Mouse (Mus musculus): Measurements from ENCODE around the gene Purb.

Gene Purb

DNA sequence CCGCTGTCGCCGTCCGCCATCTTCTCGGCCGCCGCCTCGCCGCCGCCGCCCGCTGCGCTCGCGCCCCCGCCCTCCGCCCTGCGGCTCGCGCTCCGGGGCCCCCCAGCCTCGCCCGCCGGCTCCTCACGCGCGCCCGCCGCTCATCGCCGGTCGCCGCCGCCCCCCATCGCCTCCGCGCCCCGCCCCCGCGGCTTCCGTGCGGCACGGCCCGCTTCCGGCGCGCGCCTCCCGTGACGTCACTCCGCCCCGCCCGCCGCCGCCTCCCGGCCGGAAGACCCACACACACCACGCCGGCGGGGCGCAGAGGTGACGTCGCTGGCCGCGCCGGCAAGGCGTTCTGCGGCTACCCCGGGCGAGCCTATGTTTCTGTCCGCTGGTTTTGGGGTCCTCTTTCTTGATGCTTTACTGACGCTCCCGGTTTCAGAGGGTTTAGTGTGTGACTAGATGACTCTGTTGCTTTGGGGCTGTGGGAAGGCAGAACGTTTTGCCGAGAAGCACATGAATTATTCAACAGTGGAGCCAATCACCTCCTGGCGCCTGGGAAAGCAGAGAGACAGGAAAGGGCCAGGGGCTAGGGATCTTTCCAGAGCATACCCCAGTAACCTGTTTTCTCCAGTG lies at the start of gene Purb:
Gene Purb (minus strand): TSS at position 51 of the 618 bp plus-strand sequence.
- peak; percentile 92 to 97 for DNase-seq

DNA sequence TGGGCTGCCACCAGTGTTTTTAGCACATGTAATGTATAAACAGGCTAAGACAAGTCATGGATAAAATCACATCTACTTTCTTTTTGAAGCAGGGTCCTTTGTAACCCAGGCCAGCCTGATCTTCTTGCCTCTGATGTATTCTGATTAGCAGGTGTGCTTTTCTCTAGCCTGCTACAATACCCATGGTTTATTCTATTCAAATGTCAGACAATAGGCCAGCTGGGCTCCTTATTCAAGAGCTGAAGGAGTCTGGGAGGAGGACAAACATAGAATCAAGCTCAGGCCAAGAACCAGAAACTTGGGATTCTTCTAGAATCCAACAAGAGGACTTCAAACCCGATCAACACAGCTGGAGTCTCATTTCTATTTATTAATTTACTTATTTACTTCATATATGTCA lies 49.5 kb upstream of the Purb start:
- no peak for DNase-seq

DNA sequence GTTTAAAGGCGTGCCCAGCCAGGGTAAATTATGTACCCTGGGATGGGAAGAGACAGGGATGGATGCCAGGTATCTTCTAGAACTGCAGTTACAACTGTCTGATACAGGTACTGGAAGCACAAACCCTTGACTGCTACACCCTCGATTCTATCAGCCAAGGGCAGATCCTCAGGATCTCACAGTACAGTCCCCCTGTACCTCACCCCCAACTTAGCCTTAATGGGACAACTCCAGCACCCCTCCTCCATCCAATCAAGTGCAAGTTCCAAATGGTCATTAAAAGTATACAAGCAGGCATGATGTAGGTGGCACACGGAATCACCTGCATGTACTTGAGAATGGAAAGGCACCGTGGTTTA lies 49.1 kb upstream of the Purb start:
- DNase-seq: no peak

DNA sequence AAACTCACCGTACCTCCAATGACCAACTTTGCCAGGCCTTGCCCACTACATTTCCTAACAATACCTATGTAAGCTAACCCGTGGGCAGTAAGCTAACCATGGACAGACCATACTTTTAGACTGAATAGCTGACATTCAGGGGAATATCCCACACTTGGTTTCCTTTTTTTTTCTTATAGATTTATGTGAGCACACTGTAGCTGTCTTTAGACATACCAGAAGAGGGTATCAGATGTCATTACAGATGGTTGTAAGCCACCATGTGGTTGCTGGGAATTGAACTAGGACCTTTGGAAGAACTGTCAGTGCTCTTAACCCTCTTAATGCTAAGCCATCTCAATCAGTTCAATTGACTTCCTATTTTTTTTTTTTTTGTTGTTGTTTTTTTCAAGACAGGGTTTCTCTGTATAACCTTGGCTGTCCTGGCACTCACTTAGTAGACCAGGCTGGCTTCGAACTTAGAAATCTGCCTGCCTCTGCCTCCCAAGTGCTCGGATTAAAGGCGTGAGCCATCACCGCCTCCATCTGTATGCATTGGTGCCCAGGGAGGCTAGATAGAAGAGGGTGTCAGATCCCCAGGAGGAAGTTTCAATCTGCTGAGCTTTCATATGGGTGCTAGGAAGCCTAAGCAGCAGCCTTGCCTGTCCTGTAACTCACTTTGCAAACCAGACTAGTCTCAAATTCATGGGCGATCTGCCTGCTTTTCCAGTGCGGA lies 48.6 kb upstream of the Purb start:
- DNase-seq: no peak

DNA sequence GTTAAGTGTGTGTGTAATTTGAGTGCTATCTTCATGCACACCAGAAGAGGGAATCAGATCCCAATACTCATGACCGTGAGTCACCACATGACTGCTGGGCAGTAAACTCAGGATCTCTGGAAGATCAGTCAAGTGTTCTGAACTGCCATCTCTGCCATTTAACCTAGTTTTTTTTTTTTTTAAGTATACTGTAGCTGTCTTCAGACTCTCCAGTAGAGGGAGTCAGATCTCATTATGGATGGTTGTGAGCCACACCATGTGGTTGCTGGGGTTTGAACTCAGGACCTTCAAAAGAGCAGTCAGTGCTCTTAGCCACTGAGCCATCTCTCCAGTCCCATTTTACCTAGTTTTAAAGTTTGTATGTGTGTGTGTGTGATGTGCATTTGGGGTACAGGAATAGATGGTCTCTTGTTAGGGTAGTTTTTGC lies 48.0 kb upstream of the Purb start:
- no peak for DNase-seq

DNA sequence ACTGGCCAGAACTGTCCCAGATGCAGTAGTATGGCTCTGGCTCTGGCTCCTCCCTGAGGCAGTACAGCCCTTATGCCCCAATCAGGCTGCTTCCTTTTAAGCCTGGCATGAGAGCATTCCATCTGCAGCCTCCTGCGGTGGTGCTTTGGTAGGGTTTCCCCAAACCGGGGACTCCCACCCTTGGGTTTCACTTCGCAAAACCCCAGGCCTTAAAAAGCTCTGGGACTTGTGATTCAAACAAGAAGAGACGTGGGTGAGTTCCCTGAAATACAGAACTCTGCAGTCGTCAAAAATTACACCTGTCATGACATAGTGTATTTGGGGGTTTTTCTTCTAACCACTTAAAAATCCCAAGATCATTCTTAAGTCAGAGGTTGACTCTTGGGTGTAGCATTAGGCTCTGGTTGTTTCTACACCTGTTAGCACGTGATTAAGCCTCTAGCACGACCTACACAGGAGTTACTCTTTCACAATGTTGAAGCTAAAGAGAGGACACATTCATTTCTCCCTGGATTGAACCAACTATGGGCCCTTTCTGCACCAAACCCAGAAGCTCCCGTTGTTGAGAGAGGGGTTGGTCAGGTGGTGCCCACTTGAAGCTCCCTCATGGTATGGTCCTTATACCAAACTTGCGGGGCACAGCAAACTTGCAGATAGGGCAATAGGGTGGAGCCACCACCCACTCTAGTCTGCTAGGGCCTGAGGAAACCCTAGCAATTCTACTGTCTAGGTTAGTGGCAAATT lies 47.2 kb upstream of the Purb start:
- peak in 1 of 2 experiments; percentile 15 for DNase-seq

DNA sequence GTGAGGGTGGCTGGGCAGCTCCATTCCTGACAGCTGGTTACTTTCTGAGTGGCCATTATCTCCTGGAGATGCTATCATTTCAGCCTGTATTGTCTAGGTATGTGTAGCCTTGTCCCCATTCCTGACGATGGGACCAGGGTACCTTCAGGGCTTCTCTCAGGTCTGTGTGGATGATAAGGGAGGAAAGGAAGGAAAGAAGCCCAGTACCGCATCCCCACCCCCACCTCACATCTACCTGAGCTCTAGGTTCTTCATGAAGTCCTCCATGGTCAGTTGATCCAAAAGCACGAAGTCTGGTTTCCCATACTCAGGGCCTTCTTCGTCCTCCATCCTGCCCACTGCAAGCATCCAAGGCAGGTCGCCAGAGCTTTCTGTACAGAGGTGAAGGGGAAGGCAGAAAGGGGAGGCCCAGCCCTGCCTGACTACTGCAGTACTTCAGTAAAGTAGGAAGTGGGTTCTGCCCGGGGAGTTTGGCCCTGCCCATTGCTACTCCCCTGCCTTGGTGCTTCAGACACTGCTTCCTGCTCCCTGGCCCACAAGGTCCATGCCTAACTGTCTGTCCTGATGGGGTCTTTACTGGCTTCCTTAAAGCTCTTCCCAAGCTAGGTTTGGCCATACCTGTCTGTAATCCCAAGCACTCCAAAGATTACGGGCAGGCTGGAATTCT lies 44.9 kb upstream of the Purb start, which contains the start of gene Myo1g:
Gene Myo1g (minus strand): TSS at position 459 of the 667 bp plus-strand sequence.
- peak in 1 of 2 experiments; percentile 21 for DNase-seq

DNA sequence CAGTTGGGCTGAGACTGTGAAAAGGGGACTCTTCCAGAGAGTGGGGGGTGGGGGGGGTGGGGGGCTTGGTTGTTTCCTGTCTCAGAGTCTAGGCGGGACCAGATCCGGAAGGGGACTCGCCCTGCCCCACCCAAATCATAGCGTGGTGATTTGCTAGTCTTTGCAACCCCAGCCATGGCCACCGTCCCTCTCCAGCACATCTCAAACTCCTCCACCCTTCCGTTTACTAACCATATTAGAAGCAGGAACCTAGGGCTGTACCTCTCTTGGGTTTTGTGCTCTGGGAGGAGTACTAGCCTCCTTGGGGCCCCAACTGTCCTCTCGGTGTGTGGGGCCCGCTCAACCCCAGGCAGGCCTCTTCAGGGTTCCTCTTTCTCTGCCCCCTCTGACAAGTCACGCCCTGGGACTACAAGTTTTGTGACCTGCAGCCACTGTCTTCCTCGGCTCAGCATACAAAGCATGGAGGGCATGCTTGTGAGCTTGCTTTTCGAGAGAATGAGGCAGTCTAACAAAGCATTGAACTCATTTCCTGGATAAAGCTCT lies 43.8 kb upstream of the Purb start:
- no peak for DNase-seq

DNA sequence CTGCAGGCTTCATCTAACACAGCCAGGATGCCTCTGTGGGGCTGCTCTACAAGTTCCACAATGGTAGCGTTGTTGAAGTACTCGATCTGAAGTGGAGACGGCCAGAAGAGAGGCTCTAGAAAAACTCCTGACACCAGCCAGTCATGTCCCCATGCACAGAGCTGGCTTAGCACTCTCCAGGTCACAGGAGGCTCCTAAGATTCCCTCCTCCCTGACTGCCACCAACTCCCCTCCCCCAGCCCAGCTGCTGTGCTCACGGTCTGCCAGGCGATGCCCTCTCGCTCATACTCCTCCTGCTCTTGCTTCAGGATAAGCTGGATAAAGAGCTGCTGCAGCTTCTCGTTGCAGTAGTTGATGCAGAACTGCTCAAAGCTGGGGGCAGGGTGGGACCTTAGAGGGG lies 39.1 kb upstream of the Purb start:
- no peak for DNase-seq

DNA sequence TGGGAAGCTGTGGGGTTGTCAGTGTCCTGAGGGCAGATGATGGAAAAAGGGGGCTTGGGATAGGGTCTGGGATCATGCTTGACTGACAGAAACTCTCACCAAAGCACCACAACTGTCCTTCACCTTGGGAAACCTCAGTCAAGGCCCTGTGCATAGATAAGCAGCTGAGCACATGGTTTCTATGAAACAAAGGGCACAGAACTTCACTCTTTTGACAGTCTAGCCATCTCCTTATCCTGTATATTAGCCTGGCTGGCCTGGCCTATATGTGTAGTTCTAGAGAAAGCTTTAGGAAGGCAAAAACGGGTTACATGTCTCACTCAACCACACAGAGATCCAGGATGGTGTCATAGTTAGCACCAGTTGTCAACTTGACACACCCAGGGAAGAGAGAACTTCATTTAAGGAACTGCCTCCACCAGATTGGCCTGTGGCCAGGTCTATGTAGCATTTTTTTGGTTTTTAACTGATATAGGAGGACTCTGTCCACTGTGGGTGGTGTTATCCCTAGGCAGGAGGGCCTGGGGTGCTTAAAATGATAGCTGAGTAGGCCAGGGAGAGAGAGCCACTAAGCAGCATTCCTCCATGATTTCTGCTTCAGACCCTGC lies 32.7 kb upstream of the Purb start:
- no peak for DNase-seq

DNA sequence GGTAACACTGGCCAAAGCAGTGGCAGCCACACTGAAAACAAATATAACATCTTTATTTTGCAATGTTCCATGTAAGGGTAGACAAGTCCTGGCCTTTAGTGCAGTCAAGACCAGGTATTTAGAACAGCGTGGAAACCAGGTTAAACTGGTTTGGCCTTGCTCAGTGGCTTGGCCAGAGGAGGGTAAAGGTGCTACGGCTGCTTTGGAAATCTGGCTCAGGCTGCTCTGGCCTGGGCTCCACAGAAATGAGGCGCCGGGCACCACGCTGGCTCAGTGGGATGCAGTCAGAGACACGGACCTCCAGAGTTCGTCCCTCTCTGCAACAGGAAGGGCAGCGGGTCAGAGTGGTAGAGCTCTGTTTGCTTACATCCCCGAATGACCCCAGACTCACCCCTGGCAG lies 30.8 kb upstream of the Purb start:
- peak; percentile 19 to 23 for DNase-seq

DNA sequence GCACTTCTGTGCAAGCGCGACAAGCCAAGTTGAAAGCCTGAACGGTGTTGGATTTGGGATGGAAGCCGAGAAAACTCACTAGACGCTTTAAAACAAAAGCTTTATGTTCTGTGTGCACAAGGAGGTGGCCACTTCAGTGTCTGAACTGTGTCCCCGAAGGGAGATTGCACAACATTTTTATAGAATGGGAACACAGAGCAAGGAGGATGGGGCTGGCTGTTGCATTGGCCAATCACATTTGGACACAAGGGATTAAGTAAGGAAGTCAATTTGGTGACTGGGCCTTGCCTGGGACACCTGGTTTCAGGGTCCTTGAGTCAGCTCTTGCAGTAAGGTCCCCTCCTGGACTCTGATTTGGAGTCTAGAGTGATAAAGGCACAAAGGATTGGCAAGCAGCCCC lies 29.0 kb upstream of the Purb start:
- DNase-seq: no peak

DNA sequence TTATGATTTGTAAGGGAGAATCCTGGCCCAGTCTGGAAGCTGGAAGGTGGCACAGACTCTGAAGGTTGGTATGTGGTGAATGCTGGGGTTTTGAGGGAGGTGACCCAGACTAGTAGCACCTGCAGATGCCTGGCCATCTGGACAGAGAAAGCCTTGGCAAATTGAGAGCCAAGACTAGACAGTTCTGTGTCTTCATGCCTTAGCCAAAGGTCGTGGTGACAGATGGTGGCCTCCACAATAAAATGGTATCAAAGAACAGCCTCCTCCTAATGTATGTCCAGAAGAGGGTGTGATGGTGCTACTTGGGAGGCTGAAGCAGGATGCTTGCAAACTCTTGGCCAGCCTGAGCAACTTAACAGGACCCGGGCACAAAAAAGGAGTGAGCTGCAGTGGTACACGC lies 28.5 kb upstream of the Purb start:
- no peak for DNase-seq

DNA sequence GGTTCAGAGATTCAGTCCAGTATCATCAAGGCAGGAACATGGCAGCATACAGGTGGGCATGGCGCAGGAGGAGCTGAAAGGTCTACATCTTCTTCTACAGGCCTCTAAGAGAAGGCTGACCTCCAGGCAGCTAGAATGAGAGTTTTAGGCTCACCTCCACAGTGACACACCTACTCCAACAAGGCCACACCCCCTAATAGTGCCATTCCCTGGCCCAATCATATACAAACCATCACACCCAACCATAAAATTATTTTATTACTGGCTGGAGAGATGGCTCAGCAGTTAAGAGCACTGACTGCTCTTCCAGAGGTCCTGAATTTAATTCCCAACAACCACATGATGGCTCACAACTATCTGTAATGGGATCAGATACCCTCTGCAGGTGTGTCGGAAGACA lies 26.8 kb upstream of the Purb start:
- DNase-seq: no peak

DNA sequence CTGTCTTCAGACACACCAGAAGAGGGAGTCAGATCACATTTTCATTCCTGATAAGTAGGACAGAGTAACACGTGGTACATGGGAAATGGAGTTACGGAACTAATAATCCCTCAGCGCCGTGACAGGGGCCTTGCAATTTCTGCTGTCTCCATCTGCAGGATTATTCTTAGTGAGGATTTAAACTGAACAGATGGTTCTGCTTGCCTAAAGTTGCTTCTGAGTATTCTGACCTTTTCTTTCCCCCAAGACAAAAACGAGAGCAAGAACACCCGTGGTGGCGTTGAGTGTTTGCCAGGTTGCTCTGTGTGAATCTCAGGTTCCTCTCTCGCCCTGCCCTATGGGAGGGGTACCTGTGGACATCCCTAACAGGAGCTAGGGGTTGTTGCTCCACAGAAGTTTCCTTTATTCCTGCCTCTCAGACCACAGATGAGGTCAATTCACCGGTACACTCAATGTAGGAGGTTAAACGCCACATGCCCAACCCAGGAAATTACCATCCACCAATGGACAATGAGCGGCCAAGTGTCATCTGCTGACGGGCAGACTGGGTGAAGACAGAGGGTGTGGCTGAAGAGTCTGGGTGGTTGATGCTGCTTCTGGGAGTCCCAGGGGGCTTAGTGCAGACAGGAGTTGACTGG lies 21.7 kb upstream of the Purb start:
- DNase-seq: no peak

DNA sequence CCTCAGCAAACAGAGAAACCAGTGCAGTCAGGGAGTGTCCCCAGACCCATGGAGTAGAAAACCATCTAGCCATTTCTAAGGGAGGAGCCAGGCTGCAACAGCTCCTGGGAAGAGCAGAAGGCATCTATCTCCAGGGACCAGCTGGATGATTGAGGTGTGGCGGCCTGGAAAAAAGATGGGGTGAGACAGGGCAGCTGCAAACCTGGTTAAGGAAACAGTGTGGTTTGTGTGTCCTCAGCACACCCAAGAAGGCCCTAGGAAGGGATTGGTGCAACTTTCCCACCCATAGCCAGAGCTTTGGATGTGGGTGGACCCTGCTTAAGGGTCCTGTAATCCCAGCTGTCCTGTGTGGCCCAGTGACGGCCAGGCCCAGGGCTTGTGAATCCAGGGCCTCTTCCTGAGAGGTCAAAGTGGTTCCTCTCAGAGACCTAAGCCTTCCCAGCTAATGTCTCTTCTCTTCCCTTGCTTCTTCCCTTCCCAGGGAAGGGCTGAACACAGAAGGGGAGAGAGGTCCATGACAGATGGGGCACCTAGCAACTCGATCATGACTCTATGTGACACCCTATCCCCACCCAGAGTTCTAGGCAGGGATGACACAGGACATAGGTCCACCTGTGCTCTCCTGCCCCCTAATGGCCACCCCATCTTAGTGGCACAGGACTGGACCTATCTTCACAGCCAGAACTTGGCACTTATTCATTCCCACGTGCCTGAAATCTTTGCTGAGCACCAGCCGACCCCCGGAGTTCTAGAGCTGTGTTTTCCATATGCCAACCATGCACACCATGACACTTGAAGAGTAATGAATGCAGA lies 14.2 kb upstream of the Purb start:
- DNase-seq: peak; percentile 67 to 84

DNA sequence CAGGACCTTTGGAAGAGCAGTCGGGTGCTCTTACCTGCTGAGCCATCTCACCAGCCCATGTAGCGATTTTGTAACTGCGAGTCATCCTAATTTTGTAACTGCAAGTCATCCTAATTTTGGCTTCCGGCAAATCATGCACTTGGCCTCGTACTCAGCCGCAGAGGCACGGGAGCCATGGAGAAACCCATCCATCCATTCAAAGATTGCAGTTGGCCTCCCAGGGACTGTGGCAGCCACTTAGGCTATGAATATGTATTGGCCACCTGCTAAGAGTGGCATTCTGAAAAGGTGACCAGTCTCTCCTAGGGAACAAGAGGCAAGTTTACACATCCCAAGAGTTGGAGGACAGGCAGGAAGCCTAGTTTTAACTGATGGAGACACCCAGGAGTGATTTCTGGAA lies 13.5 kb upstream of the Purb start:
- DNase-seq: peak; percentile 33 to 51

DNA sequence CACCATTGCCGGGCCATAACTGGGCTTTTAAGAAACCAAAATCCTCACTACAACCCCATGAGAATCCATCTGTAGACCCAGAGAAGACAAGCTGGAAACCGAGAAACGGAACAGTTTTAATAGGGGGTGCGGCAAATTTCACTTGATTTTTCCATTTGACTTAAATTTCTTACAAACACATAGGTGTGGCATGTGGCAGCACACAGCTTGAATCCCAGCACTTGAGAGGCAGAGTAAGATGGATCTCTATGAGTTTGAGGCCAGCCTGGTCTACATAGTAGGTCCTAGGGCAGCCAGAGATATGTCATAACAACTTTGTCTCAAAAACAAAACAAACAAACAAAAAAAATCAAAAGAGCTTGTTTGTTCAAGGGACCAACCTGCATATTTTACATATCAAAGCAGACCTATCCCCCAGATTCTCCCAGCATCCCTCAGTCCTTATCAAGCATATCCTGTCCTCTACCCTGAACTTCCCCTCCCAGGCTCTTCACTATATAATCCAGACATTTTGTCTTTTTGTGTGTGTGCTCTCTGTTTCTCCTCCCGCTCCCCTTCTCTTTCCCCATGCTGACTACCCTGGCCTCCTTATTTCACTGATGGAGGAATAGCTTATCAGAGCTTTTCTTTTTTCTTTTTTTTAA lies 12.4 kb upstream of the Purb start:
- no peak for DNase-seq

DNA sequence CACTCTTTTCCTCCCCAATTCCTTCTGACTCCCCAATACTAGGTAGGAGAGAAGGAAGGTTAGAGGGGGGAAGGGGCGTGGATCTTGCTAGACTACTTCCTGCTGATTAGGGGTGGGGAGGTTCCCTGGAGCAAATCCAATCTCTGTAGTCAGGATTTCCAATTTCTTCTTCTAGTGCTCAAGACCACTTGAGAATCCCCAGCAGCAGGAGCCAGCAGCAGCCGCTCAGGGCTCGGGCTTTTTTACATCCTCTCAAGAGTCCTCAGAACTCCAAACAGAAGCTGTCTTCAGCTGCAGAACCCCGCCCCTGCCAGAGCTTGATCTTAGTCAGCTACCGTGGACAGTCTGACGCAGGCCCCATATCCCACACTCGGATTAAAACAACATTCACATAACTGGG lies 11.8 kb upstream of the Purb start:
- no peak for DNase-seq

DNA sequence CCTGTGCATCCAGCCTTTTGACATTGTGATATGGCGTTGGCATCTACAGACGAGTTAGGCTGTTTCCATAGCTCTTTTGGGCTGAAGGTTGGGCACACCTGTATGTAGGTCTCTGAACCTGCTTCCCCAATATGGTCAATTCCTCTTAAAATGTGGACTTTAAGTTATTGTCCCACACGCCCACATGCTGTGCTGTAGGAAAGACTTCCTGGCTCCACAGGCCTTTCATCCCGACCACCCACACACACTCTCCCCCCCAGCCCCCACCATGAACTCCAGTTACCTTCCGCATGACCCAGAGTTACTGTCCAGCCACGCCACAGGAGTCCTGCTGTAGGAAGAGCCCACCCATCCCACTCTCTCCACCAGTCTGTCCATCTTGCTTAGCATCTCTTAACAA lies 11.2 kb upstream of the Purb start:
- no peak for DNase-seq
